Mouse (Mus musculus) naive thymus-derived CD4-positive, alpha-beta T cell, adult 5 months (primary cell): ENCODE results near the gene Ndp. TPM values are rescaled to one million over a fixed set of nuclear protein-coding genes. Genes with fewer than 3 reads are reported as not detected.

ENCODE experiments used
- polyA plus RNA-seq: library from polyadenylated mRNA; unstranded; fragments of 100-300 nt; shearing (Covaris generic); gene quantifications from one replicate; pipeline ENCODE4 v1.2.1, GENCODE M21; 2017

Gene Ndp
- polyA plus RNA-seq: not detected

DNA sequence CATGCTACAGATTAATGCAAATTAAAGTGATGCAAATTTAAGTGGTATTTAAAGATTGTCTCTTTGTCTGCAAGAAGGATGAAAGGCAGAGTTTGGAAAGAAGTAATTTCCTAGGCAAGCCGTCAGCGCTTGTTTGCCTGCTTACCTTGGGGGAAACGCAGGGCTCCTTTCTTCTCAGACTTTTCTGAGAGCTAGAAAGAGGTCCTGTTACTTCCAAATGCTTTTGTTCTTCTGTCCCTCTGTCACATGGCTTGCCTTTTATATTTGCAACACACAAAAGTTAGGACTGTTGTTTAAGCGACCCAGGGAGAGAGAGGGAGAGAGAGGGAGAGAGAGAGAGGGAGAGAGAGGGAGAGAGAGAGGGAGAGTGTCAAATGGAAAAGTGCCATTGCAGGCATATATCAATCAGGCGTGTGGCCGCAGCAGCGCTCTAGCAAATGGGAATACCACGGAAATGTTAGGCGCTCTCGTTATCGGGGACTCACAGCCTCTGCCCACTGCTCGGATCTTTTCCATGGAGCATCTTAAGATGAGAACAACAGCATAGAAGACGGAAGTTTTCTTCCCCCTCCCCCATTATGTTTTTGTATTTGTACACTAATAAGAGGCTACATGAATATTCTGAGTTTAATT lies at the start of gene Ndp:
Gene Ndp, minus strand, starts transcription at position 534 of the 633 bp plus-strand sequence.

Other genes starting within 250 kb of the Ndp start
- gene Maob, start 94.4 kb downstream of the Ndp start, polyA plus RNA-seq: not detected